Mouse (Mus musculus) left cerebral cortex, postnatal 4 days (tissue): ENCODE measurements at regions not wholly inside any gene's neighbourhood (a gene's known extent, or its start where the extent isn't known, plus 50 kb on each side); places are given as distances from the start of the nearest gene placed in this dataset.

ENCODE experiments used
- DNase-seq: peaks from one replicate; pipeline ENCODE4 v3.0.0-alpha.2; 2022
- intact Hi-C: fragments of 180-260 bp; cut with DNase I; formaldehyde crosslinking; loops from one replicate; pipeline ENCODE4 v1.15.1; 2025

DNA sequence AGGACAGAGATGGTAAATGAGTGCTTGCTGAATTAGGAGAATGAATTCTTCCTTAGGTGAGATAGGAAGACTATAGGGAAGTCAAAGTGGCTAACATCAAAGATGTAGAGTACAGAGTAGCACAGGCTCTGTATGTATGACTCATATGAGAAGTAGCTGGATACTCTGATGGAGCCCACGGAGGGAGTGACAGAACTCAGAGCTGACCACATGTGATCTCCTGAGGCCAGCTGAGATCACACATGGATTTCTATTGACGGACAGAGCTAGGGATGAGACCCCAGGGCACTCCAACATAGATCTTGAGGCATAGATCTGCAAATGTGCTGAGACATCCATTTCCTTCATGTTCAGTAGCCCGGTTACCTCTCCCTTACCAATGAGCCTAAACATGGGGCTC lies 66.0 kb downstream of the Cops8 start:
- intact Hi-C loops, result no loop called here
- no peak for DNase-seq

DNA sequence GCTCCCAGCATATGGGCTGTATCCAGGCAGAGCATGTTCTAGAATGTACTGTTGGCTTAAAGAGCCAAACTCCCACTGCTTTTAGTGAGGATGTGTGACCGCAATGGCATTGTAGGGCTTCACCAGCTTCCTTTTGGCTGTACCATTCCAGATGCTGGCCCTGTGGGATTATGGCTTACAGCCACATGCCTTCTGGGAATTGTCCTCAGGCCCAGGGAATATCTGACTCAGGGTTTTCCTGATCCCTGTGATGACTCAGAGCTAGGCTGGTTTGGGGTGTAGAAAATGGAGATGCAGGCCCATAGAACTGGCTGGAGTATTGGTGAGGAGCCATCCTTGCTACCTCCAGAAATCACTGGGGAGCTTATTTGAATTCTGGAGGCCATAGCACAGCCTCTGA lies 66.5 kb downstream of the Cops8 start:
- no peak for DNase-seq
- intact Hi-C loops, result no loop called here

DNA sequence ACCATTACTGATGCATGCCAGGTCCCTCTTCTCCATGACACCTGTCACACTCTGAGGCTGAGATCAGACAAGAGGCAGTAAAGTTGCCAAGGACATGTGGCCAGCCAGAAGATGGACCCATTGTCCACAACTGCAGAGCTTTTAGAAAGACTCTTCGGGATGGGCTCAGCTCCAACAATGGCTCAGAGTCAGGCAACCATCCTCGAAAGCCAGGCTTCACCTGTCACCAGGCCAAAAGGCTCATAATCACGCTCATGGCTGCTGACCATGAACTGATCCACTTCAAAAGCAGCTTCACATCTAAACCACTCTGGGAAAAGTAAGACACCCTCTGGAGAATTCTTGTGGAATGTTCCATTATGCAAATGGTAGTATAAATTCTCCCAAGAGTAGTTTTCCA lies 67.6 kb downstream of the Cops8 start:
- peak; percentile 66 for DNase-seq
- intact Hi-C loops, result no loop called here

DNA sequence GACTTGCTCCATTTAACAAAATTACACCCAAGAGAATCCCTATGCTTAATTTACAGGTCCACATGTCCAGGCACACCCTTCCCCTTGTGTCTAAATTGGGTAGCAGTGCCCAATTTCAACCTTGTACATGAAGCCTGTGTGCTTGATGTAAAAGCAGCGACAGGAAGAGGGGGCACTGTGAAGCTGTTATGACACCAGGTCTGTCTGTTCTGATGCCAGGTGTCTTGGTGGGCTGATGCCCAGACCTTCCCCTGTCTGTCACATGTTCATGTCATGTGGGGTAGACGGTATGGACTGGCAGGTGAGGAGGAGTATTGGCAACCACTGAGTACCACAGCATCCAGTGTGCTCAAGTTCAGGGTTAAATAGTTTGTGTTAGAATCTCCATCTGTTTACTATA lies 71.0 kb downstream of the Cops8 start:
- intact Hi-C loops, result no loop called here
- DNase-seq, result no peak

DNA sequence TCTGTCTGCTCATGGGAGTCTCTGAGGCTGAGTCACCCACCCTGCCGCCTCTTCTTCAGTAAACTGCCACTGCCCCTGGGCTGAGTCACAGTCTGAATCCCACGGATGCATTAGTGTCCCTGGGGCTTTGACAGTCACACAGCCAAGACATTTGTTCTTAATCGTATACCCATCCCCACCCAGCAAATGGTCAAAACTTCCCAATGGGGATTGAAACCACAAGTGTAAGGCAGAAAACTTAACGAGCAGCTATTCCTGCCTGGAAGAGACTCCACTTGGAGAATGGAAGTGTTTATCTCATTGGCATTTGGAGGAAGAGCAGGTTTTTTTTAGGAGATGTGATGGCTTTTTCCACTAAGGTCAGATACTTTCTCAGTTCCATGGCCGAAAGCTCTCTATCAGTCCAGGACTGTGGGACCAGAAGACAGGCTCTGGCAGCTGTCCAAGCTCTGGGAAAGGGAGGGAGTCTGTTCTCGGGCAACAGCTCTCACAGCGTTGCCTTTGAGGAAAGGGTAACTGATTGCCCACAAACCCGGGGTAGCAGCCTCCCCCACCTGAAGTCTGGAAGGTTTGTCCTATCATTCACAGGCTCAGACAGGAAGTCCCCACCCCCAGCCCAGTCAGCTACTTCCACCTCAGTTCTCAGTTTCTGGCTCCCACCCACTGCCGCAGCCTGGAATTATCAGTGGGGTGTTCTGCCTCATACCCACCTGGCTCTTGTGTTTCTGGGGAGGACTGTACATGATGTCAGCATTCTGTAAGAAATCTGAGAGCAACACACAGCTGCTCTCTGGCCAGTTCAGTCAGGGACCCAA lies 73.6 kb downstream of the Cops8 start:
- peak; percentile 65 for DNase-seq
- intact Hi-C loops, result no loop called here

DNA sequence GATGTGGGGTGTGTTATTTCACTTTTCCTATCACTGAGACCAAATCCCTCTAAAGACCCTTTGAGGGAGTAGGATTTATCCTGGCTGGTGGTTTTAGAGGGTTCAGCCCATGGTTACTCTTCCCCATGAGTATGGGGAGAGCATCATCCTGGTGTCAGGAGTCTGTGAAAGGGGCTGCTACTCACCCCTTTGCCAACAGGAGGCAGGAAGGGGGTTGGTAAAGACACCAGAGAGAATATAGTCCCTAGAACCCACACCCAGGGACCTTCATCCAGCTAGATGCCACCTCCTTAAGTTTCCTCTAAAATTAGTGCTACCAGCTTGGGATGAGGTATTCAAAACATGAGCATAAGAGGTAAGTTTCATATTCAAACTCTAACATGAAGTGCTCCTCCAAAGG lies 74.4 kb downstream of the Cops8 start:
- no peak for DNase-seq
- intact Hi-C loops, result no loop called here

DNA sequence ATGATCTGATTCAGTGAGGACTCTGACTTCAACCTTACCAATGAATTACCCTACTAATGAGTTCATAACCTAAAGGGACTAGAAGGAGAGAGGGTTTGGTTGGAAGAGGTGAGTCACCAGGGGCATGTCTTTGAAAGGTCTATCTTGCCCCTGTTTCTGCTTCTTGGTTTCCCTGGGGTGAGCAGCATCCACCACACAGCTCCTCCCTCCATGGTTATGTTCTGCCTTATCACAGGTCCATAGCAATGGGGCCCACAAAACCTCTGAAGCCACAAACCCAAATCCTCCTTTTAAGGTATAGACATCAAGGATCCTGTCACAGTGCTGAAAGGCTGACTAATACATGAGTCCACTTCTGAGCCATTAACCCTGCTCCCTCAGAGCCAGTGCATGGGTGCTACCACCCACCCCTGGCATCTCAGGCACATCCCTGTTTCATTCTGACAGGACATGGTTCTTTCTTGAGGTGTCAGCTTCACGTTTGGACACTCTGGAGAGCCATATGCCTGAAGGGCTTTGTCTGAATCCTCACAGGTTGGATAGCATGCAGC lies 74.9 kb downstream of the Cops8 start:
- DNase-seq, result no peak
- intact Hi-C loops, result no loop called here

DNA sequence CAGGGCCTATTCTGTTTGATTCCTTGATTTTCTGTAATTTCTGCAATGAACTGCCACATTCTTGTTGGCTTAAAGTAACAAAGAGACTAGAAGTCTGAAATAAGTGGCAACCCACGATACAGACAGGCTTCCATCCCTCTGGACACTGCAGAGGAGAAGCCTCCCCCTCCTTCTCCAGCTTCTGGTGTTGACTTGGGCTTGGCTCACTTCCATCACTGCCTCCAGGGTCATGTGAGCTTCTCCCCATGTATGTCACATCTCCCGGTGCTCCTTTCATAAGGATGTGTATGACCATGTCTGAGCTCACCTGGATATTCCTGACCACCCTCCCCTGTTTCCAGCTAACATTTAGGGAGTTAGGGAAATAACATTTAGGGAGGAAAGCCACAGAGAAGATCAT lies 75.6 kb downstream of the Cops8 start:
- intact Hi-C loops, result no loop called here
- no peak for DNase-seq

DNA sequence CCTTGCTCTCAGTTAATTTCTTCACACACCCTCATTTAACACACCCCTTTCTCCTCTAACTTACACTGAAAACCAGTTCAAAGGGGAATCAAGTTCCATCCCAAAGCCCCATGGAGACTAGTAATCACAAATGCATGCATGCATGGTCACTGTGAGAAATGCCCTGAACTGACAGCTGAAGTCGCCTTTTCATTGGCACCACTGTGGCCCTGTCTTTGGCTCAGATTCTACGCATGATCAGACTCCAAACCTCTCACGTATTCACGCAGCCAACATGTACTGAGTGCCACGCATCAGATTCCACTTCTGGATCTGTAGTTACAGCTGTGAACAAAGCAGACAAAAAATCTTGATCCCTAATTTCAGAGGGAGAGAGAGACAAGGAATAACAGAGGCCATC lies 85.3 kb downstream of the Cops8 start:
- intact Hi-C loops, result no loop called here
- peak; percentile 39 for DNase-seq

DNA sequence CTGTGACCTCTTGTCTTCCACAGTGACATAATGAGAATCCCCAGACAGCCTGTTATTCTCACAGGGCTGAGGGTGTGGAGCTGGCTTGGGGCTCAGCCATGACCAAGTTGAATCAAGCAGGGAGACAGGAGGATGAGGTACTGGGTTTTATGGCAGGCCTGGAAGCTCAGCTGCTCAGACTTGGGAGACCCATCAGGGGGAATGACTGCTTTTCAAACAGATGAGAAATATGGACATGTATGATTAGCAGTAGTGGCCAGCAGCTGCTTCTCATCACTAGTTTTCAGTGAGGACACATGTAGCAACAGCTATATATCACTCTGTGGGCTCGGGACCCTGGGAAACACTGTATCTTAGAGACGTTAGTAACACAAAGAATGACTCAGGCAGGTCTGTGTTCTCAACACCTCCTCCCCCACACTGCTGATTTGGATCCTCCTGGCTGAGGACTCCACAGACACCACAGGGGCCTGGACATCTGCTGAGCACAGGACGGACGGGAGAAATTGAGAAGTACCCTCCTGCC lies 87.9 kb downstream of the Cops8 start:
- intact Hi-C loops, result no loop called here
- peak; percentile 63 for DNase-seq

DNA sequence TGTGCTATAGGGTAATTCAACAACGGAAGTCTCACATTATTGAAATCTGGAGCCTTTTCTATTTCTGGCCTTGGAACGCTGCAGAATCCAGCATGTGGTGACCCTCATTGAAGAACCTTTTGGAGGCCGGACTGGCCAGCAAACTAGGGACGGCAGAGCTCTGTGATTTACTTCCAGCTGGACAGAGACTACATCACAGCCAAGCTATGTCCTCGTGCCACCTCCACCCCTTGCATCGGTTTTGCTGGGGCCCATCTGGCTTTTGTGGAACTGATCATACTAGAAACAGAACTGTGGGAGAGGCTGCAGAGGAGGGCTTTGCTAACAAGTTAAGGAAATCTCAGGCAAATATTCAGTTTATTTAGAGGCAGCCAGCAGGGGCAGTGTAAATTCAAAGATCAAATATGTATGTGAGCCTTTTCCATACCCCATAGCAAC lies 88.4 kb downstream of the Cops8 start:
- DNase-seq, result peak; percentile 57
- intact Hi-C loops, result no loop called here

DNA sequence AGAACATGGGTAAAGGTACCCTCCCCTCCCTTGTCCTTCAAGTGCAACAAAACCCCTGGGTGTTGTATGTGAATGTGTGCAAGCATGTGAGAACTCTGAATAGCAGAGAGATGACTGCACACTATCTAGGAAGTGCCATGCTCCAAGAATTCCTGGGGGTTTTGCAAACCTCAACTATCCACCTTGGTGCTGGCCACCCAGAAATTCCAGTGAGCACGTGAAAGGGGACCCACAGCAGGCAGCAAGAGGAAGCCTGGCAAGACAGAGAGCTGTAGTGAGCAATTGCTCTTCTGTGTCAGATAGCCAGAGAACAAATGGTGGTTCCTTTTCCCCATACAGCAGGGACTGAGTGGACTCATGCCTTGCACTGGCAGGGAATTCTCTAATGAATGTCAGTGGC lies 90.1 kb downstream of the Cops8 start:
- intact Hi-C loops, result no loop called here

DNA sequence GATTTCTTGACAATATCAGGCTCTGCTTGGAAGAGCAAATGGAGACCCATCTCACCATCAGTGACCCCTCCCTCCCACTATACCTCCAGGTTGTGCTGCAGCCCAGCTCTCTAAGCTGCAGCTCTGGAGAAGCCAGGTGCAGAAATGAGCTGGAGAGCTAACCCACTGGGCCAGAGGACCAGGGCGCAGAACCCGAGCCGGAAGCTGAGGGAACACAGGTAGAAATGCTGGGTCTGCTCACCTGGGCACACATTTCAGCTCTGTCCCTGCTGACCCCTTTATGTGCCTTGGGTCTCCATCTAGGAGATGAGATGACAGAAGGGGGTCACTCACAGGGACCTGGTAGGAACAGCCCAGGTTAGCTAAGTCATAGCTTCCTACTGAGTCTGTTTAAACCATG lies 92.0 kb downstream of the Cops8 start:
- intact Hi-C loops, result no loop called here

More for the DNA sequence above, 90.1 kb downstream of the Cops8 start:
- no peak for DNase-seq

DNA sequence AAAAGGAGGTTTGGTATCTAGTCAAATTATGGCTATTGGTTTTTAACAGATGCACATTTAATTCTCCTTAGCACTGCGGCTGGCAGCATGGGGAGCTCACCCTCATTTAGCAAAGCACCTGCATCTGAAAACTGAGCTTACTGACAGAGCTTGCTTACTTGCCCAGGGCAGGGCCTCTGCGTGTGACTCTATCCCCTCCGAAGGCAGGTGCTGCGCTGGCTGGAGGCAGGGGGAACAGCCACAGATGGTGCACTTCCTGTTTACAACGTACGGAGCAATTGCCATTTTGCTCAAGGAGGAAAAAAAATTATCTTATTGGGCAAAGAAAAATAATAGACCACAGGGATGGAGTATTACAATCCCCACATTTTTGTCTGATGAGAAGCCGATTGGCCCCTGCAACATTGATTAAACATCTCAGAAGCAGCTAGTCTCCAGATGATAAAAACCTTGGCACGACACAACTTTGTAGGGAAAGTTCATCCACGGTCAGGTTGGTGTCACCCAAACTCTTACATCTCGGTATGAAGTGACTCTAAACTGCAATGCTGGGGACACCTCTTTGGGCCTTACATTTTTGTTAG lies 92.5 kb downstream of the Cops8 start:
- DNase-seq, result no peak
- intact Hi-C loops, result no loop called here

More for the DNA sequence above, 92.0 kb downstream of the Cops8 start:
- no peak for DNase-seq

DNA sequence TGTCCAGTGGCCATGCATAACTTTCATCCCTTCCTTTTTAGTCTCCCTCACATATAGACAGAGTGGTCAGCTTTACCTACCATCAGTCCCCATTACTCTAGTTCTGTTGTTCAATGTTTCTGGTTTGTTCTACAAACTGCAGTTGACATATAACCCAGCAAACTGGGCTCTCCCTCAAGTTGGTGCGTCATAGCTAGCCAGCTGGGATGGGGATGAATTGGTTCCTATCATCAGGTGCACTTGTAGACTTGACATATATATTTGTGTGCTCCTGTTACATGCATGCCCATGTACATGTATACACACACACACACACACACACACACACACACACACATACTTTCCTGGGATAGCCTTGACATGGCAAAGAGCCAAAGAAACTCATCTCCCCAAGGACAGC lies 93.2 kb downstream of the Cops8 start:
- intact Hi-C loops, result no loop called here
- DNase-seq, result no peak

DNA sequence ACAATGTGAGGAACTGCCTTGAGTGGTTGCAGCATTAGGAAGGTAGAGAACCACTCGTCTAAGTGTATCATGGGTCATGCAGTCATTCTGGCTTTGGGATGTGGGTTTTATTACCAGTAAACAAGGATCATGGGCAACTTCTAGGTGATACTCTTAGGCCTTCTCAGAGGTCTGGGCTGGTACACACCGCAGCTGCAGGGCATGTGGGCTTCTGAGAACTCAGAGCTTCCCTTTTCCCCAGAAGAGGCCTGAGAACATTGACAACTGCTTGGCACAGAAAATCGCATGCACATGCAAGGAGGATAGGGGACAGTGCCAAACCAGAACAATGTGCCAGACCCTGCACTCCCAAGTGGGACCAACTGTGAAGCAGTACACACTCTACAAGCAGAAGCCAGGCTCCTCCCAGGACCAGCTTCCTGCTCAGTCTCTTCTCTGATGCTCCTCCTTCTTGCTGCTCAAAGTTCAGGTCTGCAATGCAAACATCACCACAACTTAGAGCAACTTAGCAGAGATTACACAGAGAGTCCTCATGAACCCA lies 94.3 kb downstream of the Cops8 start:
- intact Hi-C loops, result no loop called here
- peak; percentile 43 for DNase-seq

DNA sequence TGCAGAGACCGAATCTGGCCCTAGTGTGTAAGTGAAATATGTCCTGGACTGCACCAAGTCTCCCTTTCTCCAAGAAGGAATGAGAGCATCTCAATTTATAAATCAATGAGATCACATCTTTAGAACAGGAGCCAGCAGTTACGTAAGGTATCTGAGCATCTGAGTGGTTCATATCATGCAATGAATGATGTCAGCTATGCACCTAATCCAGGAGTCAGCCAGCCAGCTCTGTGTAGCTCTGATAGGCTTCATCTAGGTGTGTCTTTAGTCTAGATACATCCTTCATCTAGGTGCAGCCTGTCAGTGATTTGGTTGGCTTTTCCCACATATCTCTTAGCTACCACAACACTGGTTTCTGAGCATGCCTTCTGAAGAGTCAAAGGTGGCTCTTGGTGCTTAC lies 95.8 kb downstream of the Cops8 start:
- intact Hi-C loops, result no loop called here

DNA sequence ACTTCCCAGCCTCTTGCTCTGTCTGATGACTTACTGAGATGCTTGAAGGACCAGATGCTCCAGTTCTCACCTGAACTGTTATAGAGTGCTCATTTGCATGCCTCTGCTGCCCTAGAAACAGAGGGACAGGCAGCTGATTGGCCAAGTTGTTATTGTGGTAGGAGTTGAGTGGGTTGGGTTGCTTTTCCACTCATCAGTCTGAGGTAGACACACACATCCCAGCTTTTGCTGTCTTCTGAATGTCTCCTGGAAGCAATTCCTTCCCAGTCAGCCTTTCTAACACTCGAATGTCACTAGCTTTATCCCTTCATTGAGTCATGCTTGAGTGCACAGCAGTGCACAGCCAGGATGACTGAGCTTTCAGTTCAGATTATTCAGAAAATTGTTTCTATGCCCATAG lies 99.0 kb downstream of the Cops8 start:
- intact Hi-C loops, result no loop called here
- DNase-seq, result no peak

More for the DNA sequence above, 95.8 kb downstream of the Cops8 start:
- DNase-seq, result no peak

DNA sequence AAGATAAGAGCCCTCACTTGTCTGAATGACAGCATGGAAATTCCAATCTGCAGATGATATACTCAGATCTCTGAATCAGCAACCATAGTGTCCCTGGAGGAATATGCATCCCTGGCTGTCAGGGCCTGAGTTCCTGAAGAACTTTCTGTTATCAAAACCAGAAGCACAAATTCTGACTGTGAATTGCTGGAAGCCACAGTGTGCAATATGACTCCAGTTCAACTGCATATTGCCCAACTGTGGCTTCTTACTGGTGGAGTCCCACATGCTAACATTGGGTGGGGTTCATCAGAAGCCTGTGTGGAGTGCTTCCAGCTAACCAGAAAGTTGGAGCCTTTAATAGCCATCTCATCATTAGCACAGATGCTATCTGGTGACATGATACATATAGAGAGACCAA lies 103.6 kb downstream of the Cops8 start:
- intact Hi-C loops, result no loop called here
- no peak for DNase-seq

DNA sequence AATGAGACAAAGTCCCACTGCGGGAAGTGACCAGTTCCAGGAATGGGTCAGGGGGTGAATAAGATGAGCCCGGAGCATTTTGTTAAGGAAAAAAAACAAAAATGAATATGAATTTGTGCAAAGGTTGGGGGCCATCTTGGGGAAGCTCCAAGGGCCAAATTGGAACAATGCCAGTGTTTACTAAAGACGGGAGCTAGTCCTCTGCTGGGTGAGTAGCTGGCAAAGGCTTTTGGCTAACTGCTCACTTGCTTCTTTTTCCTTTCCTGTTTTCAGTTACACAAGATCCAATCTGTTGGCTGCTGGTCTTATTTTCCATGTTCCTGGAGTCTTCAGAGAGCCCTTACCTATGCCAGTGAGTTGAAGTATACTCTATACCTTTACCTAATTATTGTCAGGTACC lies 107.0 kb downstream of the Cops8 start:
- intact Hi-C loops, result no loop called here
- no peak for DNase-seq

DNA sequence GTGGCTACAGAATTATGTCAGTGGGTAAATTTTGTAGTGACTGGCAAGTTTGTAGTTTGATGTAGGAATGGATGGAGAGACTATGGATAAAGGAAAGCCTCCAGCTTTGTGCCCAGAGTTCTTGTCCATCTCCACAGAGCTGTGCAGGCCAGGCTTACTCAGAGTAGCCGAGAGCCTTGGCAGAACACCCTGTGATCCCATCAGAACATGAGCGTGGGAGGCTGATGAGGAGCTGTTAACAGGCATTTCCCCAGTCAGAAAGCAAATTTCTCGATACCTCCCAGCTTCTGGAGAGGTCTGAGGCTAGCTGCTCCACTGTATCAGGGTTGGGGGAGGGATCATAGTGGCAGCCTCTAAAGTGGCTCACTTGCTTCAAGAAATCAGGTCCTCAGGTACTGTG lies 107.8 kb downstream of the Cops8 start:
- no peak for DNase-seq
- intact Hi-C loops, result no loop called here

DNA sequence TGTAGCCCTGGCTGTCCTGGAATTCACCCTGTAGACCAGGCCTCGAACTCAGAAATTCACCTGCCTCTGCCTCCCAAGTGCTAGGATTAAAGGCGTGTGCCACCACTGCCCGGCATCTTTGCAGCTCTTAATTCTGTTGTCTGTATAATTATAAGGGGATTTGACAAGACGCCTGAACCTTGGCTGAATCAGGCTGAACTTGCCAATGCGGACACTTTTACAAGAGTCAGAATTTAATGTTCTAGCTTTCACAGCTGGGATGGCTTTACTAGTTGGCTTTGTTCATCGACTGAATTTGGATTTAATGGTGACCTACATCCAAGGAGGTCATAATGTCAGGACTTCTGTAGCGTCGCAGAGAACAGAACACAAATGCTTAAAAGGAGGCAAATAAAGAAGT lies 108.3 kb downstream of the Cops8 start:
- intact Hi-C loops, result no loop called here
- DNase-seq, result no peak
